Mouse (Mus musculus) liver, postnatal 0 days (tissue): ENCODE data around the gene Epb41l3. TPM values are rescaled to one million over a fixed set of nuclear protein-coding genes. Genes with fewer than 3 reads are reported as not detected.

Experiments used
- ATAC-seq: fragments of 200-750 bp; cut with Nextera tagmentation; 2 replicates; pipeline ENCODE4 v1.8.0; 2017; ENCODE audit warnings: mild to moderate bottlenecking, moderate library complexity
- DNase-seq: peaks from one replicate; pipeline ENCODE4 v3.0.0-alpha.2; 2016
- H3K27ac ChIP-seq: fragments of 300-500 bp; sonication (generic); 2 replicates; pipeline ENCODE4 v1.5.1; 2014; ENCODE audit warnings: antibody characterized with exemption, moderate library complexity, mild to moderate bottlenecking, low read depth
- H3K27me3 ChIP-seq: fragments of 300-500 bp; sonication (generic); 2 replicates; pipeline ENCODE4 v1.6.1; 2014; ENCODE audit warnings: low read length, control low read depth, mixed read lengths; ENCODE audit not compliant: insufficient read depth
- H3K36me3 ChIP-seq: fragments of 300-500 bp; sonication (generic); replicated peaks from 2 replicates; pipeline ENCODE4 v1.6.1; 2014; ENCODE audit warnings: mild to moderate bottlenecking, control low read depth, low read length, moderate library complexity, mixed read lengths; ENCODE audit not compliant: insufficient read depth
- H3K4me1 ChIP-seq: fragments of 300-500 bp; sonication (generic); 2 replicates; pipeline ENCODE4 v1.6.1; 2014; ENCODE audit warnings: antibody characterized with exemption, mild to moderate bottlenecking, control low read depth; ENCODE audit not compliant: insufficient read depth
- H3K4me2 ChIP-seq: fragments of 300-500 bp; sonication (generic); 2 replicates; pipeline ENCODE4 v1.6.1; 2014; ENCODE audit warnings: low read depth, mild to moderate bottlenecking, low read length, moderate library complexity, mixed read lengths
- H3K4me3 ChIP-seq: fragments of 300-500 bp; sonication (generic); 2 replicates; pipeline ENCODE4 v1.5.1; 2014; ENCODE audit warnings: low read depth, low read length
- H3K9ac ChIP-seq: fragments of 300-500 bp; sonication (generic); replicated peaks from 2 replicates; pipeline ENCODE4 v1.6.1; 2014; ENCODE audit warnings: mild to moderate bottlenecking, moderate library complexity
- H3K9me3 ChIP-seq: fragments of 300-500 bp; sonication (generic); 2 replicates; pipeline ENCODE4 v1.6.1; 2016; ENCODE audit warnings: mild to moderate bottlenecking, control low read depth, low read length, mixed read lengths
- CTCF ChIP-seq: sonication (generic); IDR thresholded peaks from 2 replicates; pipeline ENCODE4 v1.5.1; 2016; ENCODE audit warnings: antibody characterized with exemption, low read depth
- EP300 ChIP-seq: IDR thresholded peaks from 2 replicates; pipeline ENCODE4 v1.6.1; 2016; ENCODE audit warnings: antibody characterized with exemption, low read depth, mild to moderate bottlenecking
- WGBS: fragments of 180-500 bp; shearing (Covaris S2); extraction: QIAGEN DNeasy Blood & Tissue Kit; methylation state at CpG from one replicate; pipeline ENCODE4 v1.1.7; 2014; ENCODE audit not compliant: insufficient replicate concordance; 5-methylcytosine and 5-hydroxymethylcytosine counted together
- polyA plus RNA-seq: library from polyadenylated mRNA; unstranded; fragments of >200 nt; fragmentation: Nextera tagmentation; extraction: Ambion mirVana; gene quantifications from 2 replicates; pipeline ENCODE4 v1.2.1, GENCODE M21; 2015

The Epb41l3 gene
- polyA plus RNA-seq, 1 experiment from 2014 or later = 4.9 TPM

DNA sequence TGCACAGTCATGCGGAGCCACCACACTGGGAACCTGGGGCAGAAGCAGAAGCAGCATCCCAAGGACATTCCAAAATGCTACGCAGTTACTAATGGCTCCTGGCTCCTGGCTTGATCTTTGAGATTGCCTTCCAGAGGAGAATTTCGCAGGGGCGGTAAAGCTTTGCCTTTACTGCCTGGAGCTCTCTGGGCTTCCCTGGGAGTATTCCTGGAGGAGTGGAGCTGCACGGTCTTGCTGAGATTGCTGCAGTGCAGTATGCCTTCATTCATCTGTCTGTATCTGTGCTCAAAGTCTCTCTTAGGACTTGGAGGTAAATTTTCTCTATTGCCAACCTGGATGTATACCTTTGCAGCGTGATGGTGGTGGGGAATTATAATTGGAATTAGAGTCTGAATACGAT, 52.0 kb downstream of the Epb41l3 start:
- ATAC-seq = no peak
- H3K36me3 ChIP-seq = no peaks in the 10 kb centered on the region
- no peaks in the 10 kb centered on the region for H3K4me1 ChIP-seq
- H3K4me3 ChIP-seq = no peak overlapping the region
- no peak overlapping the region for H3K9ac ChIP-seq
- H3K27me3 ChIP-seq = no peaks in the 10 kb centered on the region
- H3K27ac ChIP-seq = no peak overlapping the region
- H3K4me2 ChIP-seq = no peak overlapping the region
- WGBS = 73% methylated on average over 7 of the region's 7 CpGs
- TF ChIP-seq EP300 (no peak), CTCF (no peak)
- no peak for DNase-seq
- H3K9me3 ChIP-seq = no peaks in the 10 kb centered on the region

GRCm38 (mm10) chr17:69127981-69128380, 52.5 kb downstream of the Epb41l3 start:
- Histone ChIP-seq H3K4me1 (no peaks in the 10 kb centered on the region), H3K4me3 (no peak overlapping the region), H3K9ac (no peak overlapping the region), H3K27ac (no peak overlapping the region), H3K9me3 (no peaks in the 10 kb centered on the region), H3K27me3 (no peaks in the 10 kb centered on the region), H3K4me2 (no peak overlapping the region), H3K36me3 (no peaks in the 10 kb centered on the region)
- DNase-seq = no peak
- WGBS = 62% methylated on average over 5 of the region's 5 CpGs
- TF ChIP-seq EP300 (no peak), CTCF (no peak)
- ATAC-seq = no peak

DNA sequence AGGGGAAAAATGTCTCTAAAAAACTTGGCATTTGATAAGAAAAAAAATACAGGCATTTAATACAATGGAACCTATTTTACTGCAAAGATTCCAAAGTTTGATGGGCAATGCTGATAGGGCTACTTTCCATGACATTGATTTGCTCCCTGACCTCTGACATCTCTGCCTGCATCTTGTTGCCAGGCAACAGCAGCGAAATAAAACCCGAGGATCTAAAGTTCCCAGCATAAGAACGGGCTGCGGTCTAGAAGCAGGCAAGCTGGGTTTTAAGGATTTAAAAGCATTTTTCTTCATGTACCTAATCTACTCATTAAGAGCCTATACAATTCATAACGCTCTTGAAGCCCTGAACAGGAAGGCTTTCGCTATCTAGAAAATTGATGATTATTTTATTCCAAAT, 54.0 kb downstream of the Epb41l3 start:
- H3K4me3 ChIP-seq = no peak overlapping the region
- ATAC-seq (no peak), DNase-seq (no peak)
- 52% methylated on average over 6 of the region's 6 CpGs for WGBS
- no peaks in the 10 kb centered on the region for H3K9me3 ChIP-seq
- H3K4me2 ChIP-seq = no peak overlapping the region
- no peaks in the 10 kb centered on the region for H3K4me1 ChIP-seq
- no peaks in the 10 kb centered on the region for H3K36me3 ChIP-seq
- no peak overlapping the region for H3K27ac ChIP-seq
- TF ChIP-seq EP300 (no peak), CTCF (no peak)
- H3K27me3 ChIP-seq = no peaks in the 10 kb centered on the region
- H3K9ac ChIP-seq = no peak overlapping the region

DNA sequence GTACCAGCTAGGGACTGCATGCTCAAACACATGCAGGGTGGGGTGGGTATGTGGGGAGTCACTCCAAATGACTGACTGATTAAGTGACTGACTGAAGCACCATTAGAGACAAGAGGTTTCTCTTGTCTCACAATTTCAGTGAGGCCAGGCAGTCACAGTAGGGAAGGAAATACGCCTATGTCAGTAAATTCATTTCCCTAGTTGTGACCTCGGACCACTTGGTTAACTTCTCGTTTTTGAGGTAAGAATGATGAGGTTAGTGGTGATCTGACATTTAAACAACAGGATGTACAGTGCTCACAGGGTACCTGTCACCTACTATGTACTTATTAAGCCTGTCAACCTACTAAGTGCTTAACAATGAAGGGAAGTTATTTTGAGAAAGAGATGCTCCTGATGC, 67.5 kb downstream of the Epb41l3 start:
- DNase-seq = no peak
- peak; percentile 31 for ATAC-seq
- H3K27ac ChIP-seq = no peak overlapping the region
- TF ChIP-seq EP300 (no peak), CTCF (no peak)
- 33% methylated on average over 3 of the region's 3 CpGs for WGBS
- H3K9me3 ChIP-seq = no peaks in the 10 kb centered on the region
- H3K4me2 ChIP-seq = no peak overlapping the region
- no peak overlapping the region for H3K4me3 ChIP-seq
- no peaks in the 10 kb centered on the region for H3K36me3 ChIP-seq
- no peaks in the 10 kb centered on the region for H3K4me1 ChIP-seq
- no peak overlapping the region for H3K9ac ChIP-seq
- H3K27me3 ChIP-seq = no peaks in the 10 kb centered on the region

DNA sequence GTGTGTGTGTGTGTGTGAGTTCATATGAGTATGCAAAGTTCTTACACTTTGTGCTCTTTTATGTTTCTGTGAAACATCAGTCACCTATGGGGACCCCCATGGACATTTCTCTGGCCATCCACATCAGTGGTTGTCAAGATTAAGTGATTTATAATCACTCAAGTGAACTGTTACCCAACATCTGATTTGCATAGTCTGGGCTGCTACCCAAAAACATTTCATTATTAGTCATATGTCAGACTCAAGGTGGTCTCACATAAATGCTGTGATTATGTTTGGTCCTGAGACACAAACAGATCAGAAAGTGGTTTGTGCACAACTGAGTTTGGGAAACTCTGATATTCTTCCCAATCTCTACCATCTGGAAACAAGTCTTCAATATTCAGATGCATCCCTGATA, 75.3 kb downstream of the Epb41l3 start:
- Histone ChIP-seq H3K4me3 (no peak overlapping the region), H3K27me3 (0 out of 2 replicates have a peak, but pooled peaks cover 3% of the 10 kb centered on the region), H3K36me3 (no peaks in the 10 kb centered on the region), H3K4me1 (no peaks in the 10 kb centered on the region), H3K9me3 (no peaks in the 10 kb centered on the region), H3K9ac (no peak overlapping the region), H3K4me2 (no peak overlapping the region), H3K27ac (no peak overlapping the region)
- ATAC-seq (no peak), DNase-seq (no peak)
- TF ChIP-seq CTCF (no peak), EP300 (no peak)

- WGBS = 49% methylated on average over 3 of the region's 3 CpGs
- DNase-seq (no peak), ATAC-seq (no peak)
Observed at GRCm38 (mm10) chr17:69151281-69151680, 75.8 kb downstream of the Epb41l3 start.

GRCm38 (mm10) chr17:69155034-69155433, 79.6 kb downstream of the Epb41l3 start:
- WGBS = 76% methylated on average over 8 of the region's 8 CpGs
- no peak overlapping the region for H3K4me2 ChIP-seq

More at GRCm38 (mm10) chr17:69151281-69151680, 75.8 kb downstream of the Epb41l3 start:
- Histone ChIP-seq H3K4me2 (no peak overlapping the region), H3K4me1 (no peaks in the 10 kb centered on the region), H3K9me3 (no peaks in the 10 kb centered on the region), H3K9ac (no peak overlapping the region), H3K27me3 (0 out of 2 replicates have a peak, but pooled peaks cover 4% of the 10 kb centered on the region), H3K4me3 (no peak overlapping the region), H3K36me3 (no peaks in the 10 kb centered on the region), H3K27ac (no peak overlapping the region)
- TF ChIP-seq EP300 (no peak), CTCF (peak; percentile 32)

More at GRCm38 (mm10) chr17:69155034-69155433, 79.6 kb downstream of the Epb41l3 start:
- Histone ChIP-seq H3K4me1 (no peaks in the 10 kb centered on the region), H3K9ac (no peak overlapping the region), H3K27me3 (peaks cover 21% of the 10 kb centered on the region), H3K27ac (no peak overlapping the region), H3K9me3 (no peaks in the 10 kb centered on the region), H3K36me3 (no peaks in the 10 kb centered on the region), H3K4me3 (no peak overlapping the region)
- ATAC-seq = no peak
- DNase-seq = no peak
- no peak for TF ChIP-seq CTCF
- TF ChIP-seq EP300 = no peak
